Mouse (Mus musculus) heart, postnatal 0 days (tissue): Measurements from ENCODE around the gene Cacng8. TPM values are rescaled to one million over a fixed set of nuclear protein-coding genes. Genes with fewer than 3 reads are reported as not detected.
A peak's percentile ranks its signal among the peaks of the same experiment; 100 is the strongest.

Experiments
- ATAC-seq: fragments of 200-750 bp; cut with Nextera tagmentation; 2 replicates; pipeline ENCODE4 v1.8.0; 2017; ENCODE audit warnings: low read depth, moderate number of reproducible peaks, moderate library complexity; ENCODE audit not compliant: insufficient read depth
- DNase-seq: peaks from one replicate; pipeline ENCODE4 v3.0.0-alpha.2; 2016; ENCODE audit warnings: low spot score
- H3K27ac ChIP-seq: fragments of 300-500 bp; sonication (generic); 2 replicates; pipeline ENCODE4 v1.5.1; 2014; ENCODE audit warnings: low read depth, mild to moderate bottlenecking
- H3K27me3 ChIP-seq: fragments of 300-500 bp; sonication (generic); 2 replicates; pipeline ENCODE4 v1.6.1; 2014; ENCODE audit warnings: low read length, mixed read lengths; ENCODE audit not compliant: control insufficient read depth, insufficient read depth
- H3K36me3 ChIP-seq: fragments of 300-500 bp; sonication (generic); replicated peaks from 2 replicates; pipeline ENCODE4 v1.6.1; 2014; ENCODE audit warnings: low read length, mixed read lengths; ENCODE audit not compliant: control insufficient read depth, insufficient read depth
- H3K4me1 ChIP-seq: fragments of 300-500 bp; sonication (generic); 2 replicates; pipeline ENCODE4 v1.6.1; 2014; ENCODE audit warnings: antibody characterized with exemption; ENCODE audit not compliant: control insufficient read depth, insufficient read depth
- H3K4me2 ChIP-seq: fragments of 300-500 bp; sonication (generic); 2 replicates; pipeline ENCODE4 v1.6.1; 2014; ENCODE audit warnings: low read depth, mild to moderate bottlenecking, low read length, moderate library complexity
- H3K4me3 ChIP-seq: fragments of 300-500 bp; sonication (generic); 2 replicates; pipeline ENCODE4 v1.5.1; 2014; ENCODE audit warnings: low read depth, low read length
- H3K9ac ChIP-seq: fragments of 300-500 bp; sonication (generic); replicated peaks from 2 replicates; pipeline ENCODE4 v1.6.1; 2014; ENCODE audit warnings: low read depth, low read length, mixed read lengths
- H3K9me3 ChIP-seq: fragments of 300-500 bp; sonication (generic); replicated peaks from 2 replicates; pipeline ENCODE4 v1.6.1; 2016; ENCODE audit warnings: low read length; ENCODE audit not compliant: control insufficient read depth
- EP300 ChIP-seq: IDR thresholded peaks from 2 replicates; pipeline ENCODE4 v1.6.1; 2016; ENCODE audit warnings: antibody characterized with exemption, low read depth
- WGBS: fragments of 180-500 bp; shearing (Covaris S2); extraction: QIAGEN DNeasy Blood & Tissue Kit; methylation state at CpG from one replicate; pipeline ENCODE4 v1.1.7; 2014; 5-methylcytosine and 5-hydroxymethylcytosine counted together
- microRNA-seq: library from miRNA; unstranded; fragments of <30 nt; microRNA quantifications from one replicate; pipeline ENCODE4, GENCODE M21; 2016
- polyA plus RNA-seq: library from polyadenylated mRNA; unstranded; fragments of >200 nt; fragmentation: Nextera tagmentation; extraction: Ambion mirVana; gene quantifications from 2 replicates; pipeline ENCODE4 v1.2.1, GENCODE M21; 2015
- total RNA-seq: library from RNA; depleted of rRNA; stranded (reverse); fragments of >200 nt; gene quantifications from 2 replicates; pipeline ENCODE4 v1.2.3, GENCODE M21; 2014; ENCODE audit warnings: low replicate concordance; rRNA removed

Gene Cacng8
- total and polyA plus RNA-seq, 2 experiments from 2014 or later, result not detected

GRCm38 (mm10) chr7:3463306-3463705, 72.8 kb downstream of the Cacng8 start:
- no peaks in the 10 kb centered on the region for H3K36me3 ChIP-seq
- 75% methylated on average over 4 of the region's 4 CpGs for WGBS
- no peaks in the 10 kb centered on the region for H3K4me1 ChIP-seq
- TF ChIP-seq EP300, result no peak
- H3K9ac ChIP-seq, result no peak overlapping the region
- H3K9me3 ChIP-seq, result no peaks in the 10 kb centered on the region
- DNase-seq (no peak), ATAC-seq (no peak)
- H3K4me2 ChIP-seq, result no peak overlapping the region
- H3K27ac ChIP-seq, result no peak overlapping the region
- no peak overlapping the region for H3K4me3 ChIP-seq
- no peaks in the 10 kb centered on the region for H3K27me3 ChIP-seq

Small RNA genes within 50 kb of the gene (microRNA-seq; reads per million reads assigned to microRNA genes)
- gene Gm23450, result 2.1 reads per million, percentile 6 among the genes with 10 or more reads in this experiment

Other genes with a start within 250 kb of the Cacng8 start
- gene AU018091, start 221.5 kb upstream of the Cacng8 start, total RNA-seq, result not detected in 2 replicates
- not detected in 2 replicates for gene AU018091, start 221.5 kb upstream of the Cacng8 start, polyA plus RNA-seq
- under 0.01 TPM in 1 of 2 replicates, not detected in the other for gene Nlrp12, start 140.9 kb upstream of the Cacng8 start, total RNA-seq
- 0.01 TPM in 2 replicates for gene Nlrp12, start 140.9 kb upstream of the Cacng8 start, polyA plus RNA-seq
- 223 and 238 TPM in 2 replicates for gene Myadm, start 101.6 kb upstream of the Cacng8 start, total RNA-seq
- 119 and 123 TPM in 2 replicates for gene Myadm, start 101.6 kb upstream of the Cacng8 start, polyA plus RNA-seq
- 1.8 and 4.2 TPM in 2 replicates for gene Prkcg, start 101.5 kb upstream of the Cacng8 start, total RNA-seq
- 0.30 and 0.40 TPM in 2 replicates for gene Prkcg, start 101.5 kb upstream of the Cacng8 start, polyA plus RNA-seq
- 4.0 and 6.3 TPM in 2 replicates for gene Cacng7, start 57.7 kb upstream of the Cacng8 start, total RNA-seq
- gene Cacng7, start 57.7 kb upstream of the Cacng8 start, polyA plus RNA-seq, result 0.15 and 0.29 TPM in 2 replicates
- gene Cacng6, start 33.5 kb downstream of the Cacng8 start, total RNA-seq, result 12.0 and 21.3 TPM in 2 replicates
- gene Cacng6, start 33.5 kb downstream of the Cacng8 start, polyA plus RNA-seq, result 20.4 and 20.9 TPM in 2 replicates
- gene Tarm1, start 111.9 kb downstream of the Cacng8 start, total RNA-seq, result 3.6 TPM in 1 of 2 replicates, not detected in the other
- gene Tarm1, start 111.9 kb downstream of the Cacng8 start, polyA plus RNA-seq, result 0.10 TPM in 1 of 2 replicates, not detected in the other
- 0.19 TPM in 1 of 2 replicates, not detected in the other for gene Oscar, start 225.5 kb downstream of the Cacng8 start, total RNA-seq
- gene Oscar, start 225.5 kb downstream of the Cacng8 start, polyA plus RNA-seq, result 0.25 and 0.37 TPM in 2 replicates
- gene Ndufa3, start 226.7 kb downstream of the Cacng8 start, total RNA-seq, result 915 and 1,160 TPM in 2 replicates
- 1,410 and 1,523 TPM in 2 replicates for gene Ndufa3, start 226.7 kb downstream of the Cacng8 start, polyA plus RNA-seq
- 3.1 and 21.0 TPM in 2 replicates for gene Tfpt, start 239.2 kb downstream of the Cacng8 start, total RNA-seq
- gene Tfpt, start 239.2 kb downstream of the Cacng8 start, polyA plus RNA-seq, result 14.2 and 16.0 TPM in 2 replicates
- gene Prpf31, start 239.3 kb downstream of the Cacng8 start, total RNA-seq, result 32.2 and 47.9 TPM in 2 replicates
- gene Prpf31, start 239.3 kb downstream of the Cacng8 start, polyA plus RNA-seq, result 35.3 and 41.5 TPM in 2 replicates